Mouse (Mus musculus) heart, embryonic 11.5 days (tissue): ENCODE data around the gene Cenpk. TPM values are rescaled to one million over a fixed set of nuclear protein-coding genes. Genes with fewer than 3 reads are reported as not detected.
"Not testable (repeated sequence)": the region's sequence is repeated elsewhere in the genome, so short reads cannot be mapped to it uniquely, and the experiment has no call there.

Experiments used
- ATAC-seq: fragments of 200-750 bp; cut with Nextera tagmentation; replicated peaks from 2 replicates; pipeline ENCODE4 v1.8.0; 2017; ENCODE audit warnings: moderate library complexity; ENCODE audit not compliant: insufficient number of reproducible peaks, low FRiP score, low TSS enrichment
- H3K27ac ChIP-seq: fragments of 300-500 bp; sonication (generic); 2 replicates; pipeline ENCODE4 v1.5.1; 2014; ENCODE audit warnings: mild to moderate bottlenecking, low read depth, low read length
- H3K27me3 ChIP-seq: fragments of 300-500 bp; sonication (generic); 2 replicates; pipeline ENCODE4 v1.6.1; 2014; ENCODE audit warnings: mild to moderate bottlenecking, low read length, mixed read lengths; ENCODE audit not compliant: control insufficient read depth, insufficient read depth
- H3K36me3 ChIP-seq: fragments of 300-500 bp; sonication (generic); 2 replicates; pipeline ENCODE4 v1.6.1; 2014; ENCODE audit warnings: mild to moderate bottlenecking, low read length, moderate library complexity, mixed read lengths; ENCODE audit not compliant: control insufficient read depth, insufficient read depth
- H3K4me1 ChIP-seq: fragments of 300-500 bp; sonication (generic); 2 replicates; pipeline ENCODE4 v1.6.1; 2014; ENCODE audit warnings: low read length; ENCODE audit not compliant: control insufficient read depth, insufficient read depth
- H3K4me2 ChIP-seq: fragments of 300-500 bp; sonication (generic); 2 replicates; pipeline ENCODE4 v1.6.1; 2014; ENCODE audit warnings: mild to moderate bottlenecking, moderate library complexity
- H3K4me3 ChIP-seq: fragments of 300-500 bp; sonication (generic); 2 replicates; pipeline ENCODE4 v1.5.1; 2014; ENCODE audit warnings: low read depth, low read length
- H3K9ac ChIP-seq: fragments of 300-500 bp; sonication (generic); 2 replicates; pipeline ENCODE4 v1.6.1; 2014; ENCODE audit warnings: mild to moderate bottlenecking, low read depth, low read length, moderate library complexity
- H3K9me3 ChIP-seq: fragments of 300-500 bp; sonication (generic); replicated peaks from 2 replicates; pipeline ENCODE4 v1.6.1; 2016; ENCODE audit warnings: low read length; ENCODE audit not compliant: control insufficient read depth
- WGBS: fragments of 180-500 bp; shearing (Covaris S2); extraction: QIAGEN DNeasy Blood & Tissue Kit; methylation state at CpG from one replicate; pipeline ENCODE4 v1.1.7; 2014; ENCODE audit not compliant: insufficient replicate concordance; 5-methylcytosine and 5-hydroxymethylcytosine counted together
- polyA plus RNA-seq: library from polyadenylated mRNA; unstranded; fragments of >200 nt; fragmentation: Nextera tagmentation; extraction: Ambion mirVana; gene quantifications from 2 replicates; pipeline ENCODE4 v1.2.1, GENCODE M21; 2014

Cenpk gene
- polyA plus RNA-seq = 49.9 and 56.0 TPM in 2 replicates

DNA sequence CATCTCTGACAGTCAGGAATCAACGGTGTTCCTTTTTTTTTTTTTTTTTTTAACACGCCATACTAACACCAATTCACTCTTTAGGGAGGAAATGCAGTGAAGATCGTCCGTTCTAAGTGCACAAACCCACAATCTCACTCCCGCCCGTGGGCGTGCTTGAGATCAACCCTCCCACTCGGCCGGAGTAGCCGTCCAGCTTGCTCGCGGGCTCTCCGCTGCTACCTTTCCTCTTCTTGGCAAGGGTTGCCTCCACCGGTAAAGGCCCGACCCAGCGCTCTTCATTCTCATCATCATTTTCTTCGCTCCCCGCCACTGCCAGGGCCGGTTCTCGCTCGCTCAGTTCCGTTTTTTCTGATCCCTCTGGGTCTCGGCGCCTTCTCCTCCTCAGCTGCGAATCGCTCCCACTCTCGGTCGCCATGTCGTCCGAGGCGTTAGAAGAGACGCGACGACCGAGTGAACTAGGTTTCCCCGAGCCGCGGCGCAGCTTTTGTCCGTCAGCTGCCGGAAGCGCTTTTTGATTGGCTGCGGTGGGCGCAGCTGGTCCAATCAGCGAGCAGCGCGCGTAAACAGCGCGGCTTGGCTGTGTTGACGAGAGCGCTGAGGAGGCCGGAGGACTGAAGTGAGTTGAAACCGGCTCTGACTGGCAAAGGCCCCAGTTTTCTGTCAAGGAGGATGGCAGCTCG, at the start of gene Cenpk, which contains the start of gene Ppwd1:
TSS of gene Cenpk (plus strand) at position 228 of the 683 bp plus-strand sequence.
TSS of gene Ppwd1 (minus strand) at position 460 of the 683 bp plus-strand sequence.
- H3K4me1 ChIP-seq = peaks cover 8% of the 10 kb centered on the region
- WGBS = under 1% methylated on average over 55 of the region's 55 CpGs
- no peaks in the 10 kb centered on the region for H3K9me3 ChIP-seq
- no peaks in the 10 kb centered on the region for H3K27me3 ChIP-seq
- peak; percentile 98 for ATAC-seq
- peak within 1 kb of the TSS; percentile 95 for H3K27ac ChIP-seq
- H3K36me3 ChIP-seq = no peaks in the 10 kb centered on the region
- H3K9ac ChIP-seq = peak within 1 kb of the TSS; percentile 90
- H3K4me3 ChIP-seq = peak within 1 kb of the TSS; percentile 65
- H3K4me2 ChIP-seq = peak within 1 kb of the TSS; percentile 82

DNA sequence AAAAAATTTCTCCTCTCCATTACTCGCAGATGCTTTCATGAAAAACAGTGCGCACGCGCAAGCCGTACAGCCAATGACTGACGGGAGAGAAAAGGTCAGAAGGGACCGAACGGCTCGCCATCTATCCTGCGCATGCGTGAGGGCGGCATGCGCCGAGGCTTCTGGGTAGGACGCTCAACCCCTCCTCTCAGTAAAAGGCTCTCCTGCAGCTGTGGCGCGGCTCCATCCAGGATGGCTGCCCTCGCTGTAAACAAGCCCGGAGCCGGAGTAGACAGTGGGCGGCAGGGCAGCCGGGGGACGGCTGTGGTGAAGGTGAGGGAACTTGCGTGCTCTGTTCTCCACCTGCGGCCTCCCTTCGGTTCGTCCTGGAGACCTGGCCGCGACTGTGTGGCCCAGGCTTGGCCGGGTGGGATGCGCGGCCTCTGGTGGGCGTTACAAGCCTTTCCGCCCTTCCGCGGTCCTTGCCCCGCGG, 49.7 kb upstream of the Cenpk start, which contains the start of gene Trim23:
TSS of gene Trim23 (plus strand) at position 148 of the 472 bp plus-strand sequence.
- peak within 1 kb of the TSS; percentile 85 for H3K4me3 ChIP-seq
- H3K4me2 ChIP-seq = peak within 1 kb of the TSS; percentile 78
- peak; percentile 100 for ATAC-seq
- peaks cover 3% of the 10 kb centered on the region; the same call in 1 of the 2 replicates for H3K36me3 ChIP-seq
- H3K27ac ChIP-seq = peak within 1 kb of the TSS; percentile 85
- H3K9ac ChIP-seq = peak within 1 kb of the TSS; percentile 82
- under 1% methylated on average over 37 of the region's 38 CpGs for WGBS
- no peaks in the 10 kb centered on the region for H3K9me3 ChIP-seq
- peaks cover 10% of the 10 kb centered on the region for H3K4me1 ChIP-seq
- no peaks in the 10 kb centered on the region for H3K27me3 ChIP-seq

DNA sequence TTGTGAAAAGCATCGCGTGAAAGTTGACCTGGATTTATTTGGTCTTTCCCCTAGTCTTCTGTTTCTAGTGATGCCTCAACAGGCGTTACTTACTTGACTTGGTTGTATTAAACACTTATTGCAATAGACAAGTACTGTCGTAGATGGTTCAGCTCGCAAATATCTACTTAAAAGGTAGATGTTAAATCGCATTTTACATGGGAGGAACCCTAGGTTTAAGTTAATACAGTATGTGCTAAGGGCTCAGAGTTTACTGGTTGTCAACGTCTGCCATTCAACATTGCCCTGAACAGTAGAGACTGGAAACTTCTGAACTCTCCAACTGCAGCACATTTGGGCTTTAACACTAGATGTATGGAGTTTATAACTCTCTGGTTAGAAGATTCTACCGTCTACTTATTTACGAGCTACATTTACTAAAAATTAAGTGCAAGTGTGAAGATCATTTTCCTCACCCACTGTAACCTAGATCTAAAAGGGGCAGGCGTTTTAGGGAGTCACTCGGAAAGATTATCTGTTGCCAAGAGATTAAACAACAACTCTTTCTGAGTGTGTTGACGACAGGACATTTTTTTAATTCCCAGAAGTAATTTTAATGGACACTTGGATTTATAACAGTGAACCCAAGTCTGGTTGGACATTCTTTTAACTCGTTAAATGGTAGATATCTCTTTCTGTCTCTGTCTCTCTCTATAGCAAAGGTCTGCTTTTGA, 49.1 kb upstream of the Cenpk start:
- H3K4me2 ChIP-seq = peak overlapping the region; percentile 72
- H3K27me3 ChIP-seq = no peaks in the 10 kb centered on the region
- 16% methylated on average over 13 of the region's 13 CpGs for WGBS
- no peak overlapping the region for H3K27ac ChIP-seq
- H3K9ac ChIP-seq = peak overlapping the region; percentile 82
- H3K9me3 ChIP-seq = no peaks in the 10 kb centered on the region
- H3K36me3 ChIP-seq = peaks cover 3% of the 10 kb centered on the region; the same call in 1 of the 2 replicates
- H3K4me1 ChIP-seq = peaks cover 10% of the 10 kb centered on the region
- ATAC-seq = no peak
- peak overlapping the region; percentile 85 for H3K4me3 ChIP-seq

DNA sequence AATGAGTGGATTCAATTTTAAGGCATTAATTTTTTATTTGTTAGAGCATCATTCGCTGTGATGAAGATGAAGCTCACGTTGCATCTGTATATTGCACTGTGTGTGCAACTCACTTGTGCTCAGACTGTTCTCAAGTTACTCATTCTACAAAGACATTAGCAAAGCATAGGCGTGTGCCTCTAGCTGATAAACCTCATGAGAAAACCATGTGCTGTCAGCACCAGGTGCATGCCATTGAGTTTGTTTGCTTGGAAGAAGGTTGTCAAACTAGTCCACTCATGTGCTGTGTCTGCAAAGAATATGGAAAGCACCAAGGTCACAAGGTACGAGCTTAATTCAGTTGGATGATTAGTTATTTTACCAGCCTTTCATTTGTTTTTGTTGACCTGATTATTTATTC, 41.1 kb upstream of the Cenpk start:
- H3K27me3 ChIP-seq = no peaks in the 10 kb centered on the region
- no peak overlapping the region for H3K4me3 ChIP-seq
- peaks cover 8% of the 10 kb centered on the region for H3K36me3 ChIP-seq
- ATAC-seq = no peak
- no peaks in the 10 kb centered on the region for H3K4me1 ChIP-seq
- no peak overlapping the region for H3K27ac ChIP-seq
- no peaks in the 10 kb centered on the region for H3K9me3 ChIP-seq
- no peak overlapping the region for H3K4me2 ChIP-seq
- H3K9ac ChIP-seq = no peak overlapping the region
- WGBS = 69% methylated on average over 4 of the region's 4 CpGs

DNA sequence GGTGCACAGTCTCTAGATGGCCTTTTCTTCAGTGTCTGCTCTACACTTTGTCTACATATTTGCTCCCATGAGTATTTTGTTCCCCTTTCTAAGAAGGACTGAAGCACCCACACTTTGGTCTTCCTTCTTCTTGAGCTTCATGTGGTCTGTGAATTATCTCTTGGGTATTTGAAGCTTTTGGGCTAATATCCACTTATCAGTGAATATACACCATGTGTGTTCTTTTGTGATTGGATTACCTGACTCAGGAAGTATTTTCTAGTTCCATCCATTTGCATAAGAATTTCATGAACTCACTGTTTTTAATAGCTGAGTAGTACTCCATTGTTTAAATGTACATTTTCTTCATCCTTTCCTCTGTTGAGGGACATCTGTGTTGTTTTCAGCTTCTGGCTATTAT, 32.5 kb upstream of the Cenpk start:
- H3K4me1 ChIP-seq, H3K4me2 ChIP-seq, H3K36me3 ChIP-seq, H3K27me3 ChIP-seq, H3K4me3 ChIP-seq, ATAC-seq, H3K9me3 ChIP-seq, H3K9ac ChIP-seq, H3K27ac ChIP-seq: not testable (repeated sequence)

DNA sequence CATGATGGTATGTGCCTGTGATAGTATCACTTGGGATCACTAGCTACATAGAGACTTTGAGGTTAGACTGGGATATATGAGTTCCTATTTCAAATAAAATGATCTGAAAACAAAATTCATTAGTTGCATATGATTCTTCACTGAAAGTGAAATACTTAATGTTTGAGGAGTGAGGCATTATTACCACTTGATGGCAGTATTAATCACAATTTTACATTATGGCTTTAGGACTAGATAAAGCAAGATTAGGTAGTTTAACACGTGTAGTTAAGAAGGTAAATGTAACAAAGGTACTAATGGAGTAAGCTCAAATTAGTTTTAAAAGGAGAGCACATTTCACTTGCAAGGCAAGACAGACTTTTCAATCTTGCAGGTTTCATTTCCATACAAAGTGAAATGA, 24.1 kb upstream of the Cenpk start:
- Histone ChIP-seq H3K27ac (no peak overlapping the region), H3K9ac (no peak overlapping the region), H3K4me3 (no peak overlapping the region), H3K36me3 (peaks cover 7% of the 10 kb centered on the region), H3K4me2 (no peak overlapping the region), H3K9me3 (no peaks in the 10 kb centered on the region), H3K27me3 (no peaks in the 10 kb centered on the region), H3K4me1 (no peaks in the 10 kb centered on the region)
- 73% methylated on average over 1 of the region's 1 CpGs for WGBS
- no peak for ATAC-seq

DNA sequence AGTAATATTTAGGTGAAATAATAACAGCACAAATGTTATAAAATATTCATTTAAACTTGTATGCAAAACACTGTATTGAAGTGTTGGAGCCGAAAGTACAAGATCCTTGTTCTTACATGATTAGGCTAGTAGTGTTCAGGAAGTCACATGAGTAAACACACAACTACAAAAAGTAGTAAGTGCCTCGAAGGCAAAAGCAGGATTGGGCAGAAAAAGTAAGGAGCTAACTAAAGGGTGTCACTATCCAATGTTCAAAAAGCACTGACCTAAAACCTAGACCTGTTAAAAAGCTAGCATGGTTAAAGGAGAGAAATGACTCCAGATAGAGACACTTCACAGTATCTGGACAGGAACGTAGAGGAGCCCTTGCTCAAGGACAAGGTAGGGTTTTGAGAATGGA, 933 bp upstream of the Cenpk start:
- Histone ChIP-seq H3K27ac (no peak overlapping the region), H3K27me3 (no peaks in the 10 kb centered on the region), H3K9me3 (no peaks in the 10 kb centered on the region), H3K4me3 (peak overlapping the region; percentile 65), H3K36me3 (no peaks in the 10 kb centered on the region), H3K9ac (peak overlapping the region; percentile 90), H3K4me2 (peak overlapping the region; percentile 82), H3K4me1 (peaks cover 8% of the 10 kb centered on the region)
- ATAC-seq = no peak
- 51% methylated on average over 3 of the region's 3 CpGs for WGBS

DNA sequence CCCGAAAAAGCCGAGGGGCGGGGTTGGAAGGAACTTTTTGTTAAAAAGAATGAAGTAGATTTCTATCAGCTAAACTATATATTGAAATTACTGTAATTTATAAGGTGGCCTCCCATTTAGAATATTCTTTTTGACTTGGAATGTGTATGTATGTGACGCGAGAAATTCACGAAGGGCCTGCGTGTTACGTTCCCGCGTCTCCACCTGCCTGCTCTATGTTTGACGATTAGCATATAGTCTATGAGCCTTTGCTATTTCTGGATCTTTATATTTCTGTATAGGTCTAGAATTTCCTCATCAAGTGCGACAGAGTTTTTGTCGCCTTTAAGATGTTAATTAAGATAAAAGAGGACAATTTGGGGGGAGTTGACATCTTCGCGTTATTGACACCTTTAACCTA, 770 bp downstream of the Cenpk start:
- H3K9me3 ChIP-seq = no peaks in the 10 kb centered on the region
- H3K4me2 ChIP-seq = peak overlapping the region; percentile 82
- H3K27ac ChIP-seq = peak overlapping the region; percentile 24; the same call in 1 of the 2 replicates
- no peaks in the 10 kb centered on the region for H3K36me3 ChIP-seq
- ATAC-seq = no peak; the same call in 1 of the 2 replicates
- peaks cover 8% of the 10 kb centered on the region for H3K4me1 ChIP-seq
- WGBS = 7% methylated on average over 15 of the region's 15 CpGs
- peak overlapping the region; percentile 65 for H3K4me3 ChIP-seq
- no peaks in the 10 kb centered on the region for H3K27me3 ChIP-seq
- H3K9ac ChIP-seq = peak overlapping the region; percentile 90
